Mouse (Mus musculus) E14TG2a.4 (cell line): ENCODE measurements at regions not wholly inside any gene's neighbourhood (a gene's known extent, or its start where the extent isn't known, plus 50 kb on each side); places are given as distances from the start of the nearest gene placed in this dataset.

Source experiments
- H3K27me3 ChIP-seq: 2 replicates; pipeline ENCODE4 v1.6.1; 2014; ENCODE audit warnings: low read length, control low read depth; ENCODE audit not compliant: insufficient read depth
- H3K36me3 ChIP-seq: 2 replicates; pipeline ENCODE4 v1.6.1; 2014; ENCODE audit warnings: low read length, control low read depth; ENCODE audit not compliant: insufficient read depth
- H3K4me1 ChIP-seq: replicated peaks from 2 replicates; pipeline ENCODE4 v1.6.1; 2014; ENCODE audit warnings: low read depth, low read length, control low read depth
- H3K4me3 ChIP-seq: replicated peaks from 2 replicates; pipeline ENCODE4 v1.5.1; 2014; ENCODE audit warnings: mild to moderate bottlenecking, low read length
- H3K9me3 ChIP-seq: 2 replicates; pipeline ENCODE4 v1.6.1; 2014; ENCODE audit warnings: low read length, control low read depth
- CTCF ChIP-seq: conservative IDR thresholded peaks from 2 replicates; pipeline ENCODE4 v1.5.1; 2014; ENCODE audit warnings: low read length
- NANOG ChIP-seq: IDR thresholded peaks from 2 replicates; pipeline ENCODE4 v1.6.1; 2014; ENCODE audit warnings: borderline replicate concordance, low read length, mixed read lengths
- POU5F1 ChIP-seq: IDR thresholded peaks from 2 replicates; pipeline ENCODE4 v1.6.1; 2014; ENCODE audit warnings: low read length, borderline replicate concordance

- Histone ChIP-seq H3K4me3 (no peak overlapping the region), H3K9me3 (no peaks in the 10 kb centered on the region), H3K36me3 (no peaks in the 10 kb centered on the region), H3K4me1 (no peaks in the 10 kb centered on the region), H3K27me3 (no peaks in the 10 kb centered on the region)
- no peak for TF ChIP-seq NANOG
- TF ChIP-seq POU5F1, result no peak
- TF ChIP-seq CTCF, result no peak
These were observed 151.4 kb upstream of the Marcks start for GRCm38 (mm10) chr10:37289964-37290704.

- no peaks in the 10 kb centered on the region for H3K9me3 ChIP-seq
- TF ChIP-seq CTCF, result no peak
- TF ChIP-seq NANOG, result no peak
- TF ChIP-seq POU5F1, result no peak
- no peak overlapping the region for H3K4me3 ChIP-seq
- H3K36me3 ChIP-seq, result no peaks in the 10 kb centered on the region
- no peaks in the 10 kb centered on the region for H3K4me1 ChIP-seq
- no peaks in the 10 kb centered on the region for H3K27me3 ChIP-seq
These were observed 147.6 kb upstream of the Marcks start for GRCm38 (mm10) chr10:37286305-37286704.

GRCm38 (mm10) chr10:37282951-37283350 lies 144.2 kb upstream of the Marcks start:
- no peaks in the 10 kb centered on the region for H3K4me1 ChIP-seq
- TF ChIP-seq CTCF (no peak), POU5F1 (no peak), NANOG (no peak)
- no peaks in the 10 kb centered on the region for H3K27me3 ChIP-seq

GRCm38 (mm10) chr10:37280823-37281222 lies 142.1 kb upstream of the Marcks start:
- no peaks in the 10 kb centered on the region for H3K27me3 ChIP-seq

More at GRCm38 (mm10) chr10:37282951-37283350, 144.2 kb upstream of the Marcks start:
- Histone ChIP-seq H3K9me3 (no peaks in the 10 kb centered on the region), H3K36me3 (no peaks in the 10 kb centered on the region), H3K4me3 (no peak overlapping the region)

GRCm38 (mm10) chr10:37280150-37280820 lies 141.6 kb upstream of the Marcks start:
- H3K27me3 ChIP-seq, result no peaks in the 10 kb centered on the region
- TF ChIP-seq CTCF (no peak), NANOG (no peak), POU5F1 (no peak)

More at GRCm38 (mm10) chr10:37280823-37281222, 142.1 kb upstream of the Marcks start:
- Histone ChIP-seq H3K4me1 (no peaks in the 10 kb centered on the region), H3K9me3 (no peaks in the 10 kb centered on the region), H3K4me3 (no peak overlapping the region), H3K36me3 (no peaks in the 10 kb centered on the region)
- no peak for TF ChIP-seq CTCF
- no peak for TF ChIP-seq POU5F1
- TF ChIP-seq NANOG, result no peak

GRCm38 (mm10) chr10:37279316-37279715 lies 140.6 kb upstream of the Marcks start:
- TF ChIP-seq CTCF, result no peak
- TF ChIP-seq NANOG, result no peak
- no peak for TF ChIP-seq POU5F1
- H3K9me3 ChIP-seq, result no peaks in the 10 kb centered on the region

More at GRCm38 (mm10) chr10:37280150-37280820, 141.6 kb upstream of the Marcks start:
- Histone ChIP-seq H3K9me3 (no peaks in the 10 kb centered on the region), H3K4me1 (no peaks in the 10 kb centered on the region), H3K4me3 (no peak overlapping the region), H3K36me3 (no peaks in the 10 kb centered on the region)

GRCm38 (mm10) chr10:37275857-37276256 lies 137.1 kb upstream of the Marcks start:
- TF ChIP-seq NANOG (no peak), CTCF (no peak), POU5F1 (no peak)
- no peaks in the 10 kb centered on the region for H3K9me3 ChIP-seq

More at GRCm38 (mm10) chr10:37279316-37279715, 140.6 kb upstream of the Marcks start:
- Histone ChIP-seq H3K36me3 (no peaks in the 10 kb centered on the region), H3K27me3 (no peaks in the 10 kb centered on the region), H3K4me3 (no peak overlapping the region), H3K4me1 (no peaks in the 10 kb centered on the region)

GRCm38 (mm10) chr10:37275271-37275670 lies 136.6 kb upstream of the Marcks start:
- Histone ChIP-seq H3K9me3 (no peaks in the 10 kb centered on the region), H3K4me3 (no peak overlapping the region), H3K27me3 (no peaks in the 10 kb centered on the region), H3K4me1 (no peaks in the 10 kb centered on the region), H3K36me3 (no peaks in the 10 kb centered on the region)
- TF ChIP-seq POU5F1, result no peak
- TF ChIP-seq CTCF, result no peak
- TF ChIP-seq NANOG, result no peak

More at GRCm38 (mm10) chr10:37275857-37276256, 137.1 kb upstream of the Marcks start:
- Histone ChIP-seq H3K36me3 (no peaks in the 10 kb centered on the region), H3K27me3 (no peaks in the 10 kb centered on the region), H3K4me3 (no peak overlapping the region), H3K4me1 (no peaks in the 10 kb centered on the region)
